Mouse (Mus musculus) hematopoietic stem cell, adult 5-6 weeks (primary cell): ENCODE results near the gene Aip. TPM values are rescaled to one million over a fixed set of nuclear protein-coding genes. Genes with fewer than 3 reads are reported as not detected.
"Not testable (repeated sequence)": the region's sequence is repeated elsewhere in the genome, so short reads cannot be mapped to it uniquely, and the experiment has no call there.

Experiments
- ATAC-seq, 2 experiments: fragments of 125-278 bp in 1 of 2; replicated peaks in 1 of 2; 2 replicates each; pipeline ENCODE4 v1.8.0; 2016 to 2017; ENCODE audit warnings: inconsistent platforms in 2 of 2, mild to moderate bottlenecking in 2 of 2, moderate number of reproducible peaks in 2 of 2, low read depth in 1 of 2, moderate TSS enrichment in 1 of 2; ENCODE audit not compliant: low FRiP score in 2 of 2, poor library complexity in 2 of 2, severe bottlenecking in 2 of 2, insufficient read depth in 1 of 2, low TSS enrichment in 1 of 2
- total RNA-seq: library from RNA; stranded (forward); fragments of 172-1452, 232-1000 nt; gene quantifications from 2 replicates; pipeline ENCODE4 v1.2.3, GENCODE M21; 2017

Aip gene
- total RNA-seq, 1 experiment from 2014 or later, result 60.3 TPM

DNA sequence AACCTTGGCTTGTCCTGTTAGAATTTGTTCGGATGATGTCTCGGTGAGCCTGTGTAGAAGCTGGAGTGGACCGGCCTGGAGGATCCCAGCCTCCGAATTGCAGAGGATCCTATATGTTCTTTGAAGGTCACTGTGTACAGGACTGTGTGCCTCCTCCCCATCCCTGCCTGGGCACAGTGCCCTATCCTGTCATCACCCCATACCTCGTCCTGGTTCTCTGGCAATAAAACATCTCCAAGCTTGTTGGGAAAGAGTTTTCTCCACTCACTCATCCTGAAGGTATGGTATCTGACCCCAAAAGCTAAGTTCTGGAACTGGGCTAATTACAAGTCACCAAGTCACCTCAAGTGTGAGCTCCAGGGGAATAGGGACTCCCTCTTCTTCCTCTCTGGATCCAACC is 38.6 kb downstream of the Aip start:
- ATAC-seq, result no peak

DNA sequence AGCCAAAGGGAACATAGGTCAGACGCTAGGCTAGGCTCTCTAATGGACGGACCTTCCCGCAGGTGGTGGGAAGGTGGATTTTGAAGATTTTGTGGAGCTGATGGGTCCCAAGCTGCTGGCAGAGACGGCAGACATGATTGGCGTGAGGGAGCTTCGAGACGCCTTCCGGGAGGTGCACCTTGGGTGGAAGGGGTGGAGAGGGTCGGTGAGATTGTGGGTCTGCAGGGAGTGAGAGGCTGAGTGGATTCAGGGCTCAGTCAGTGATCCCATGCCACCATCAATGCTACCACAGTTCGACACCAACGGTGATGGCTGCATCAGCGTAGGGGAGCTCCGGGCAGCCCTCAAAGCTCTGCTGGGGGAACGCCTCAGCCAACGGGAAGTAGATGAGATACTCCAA is 39.5 kb downstream of the Aip start:
- ATAC-seq, result no peak

DNA sequence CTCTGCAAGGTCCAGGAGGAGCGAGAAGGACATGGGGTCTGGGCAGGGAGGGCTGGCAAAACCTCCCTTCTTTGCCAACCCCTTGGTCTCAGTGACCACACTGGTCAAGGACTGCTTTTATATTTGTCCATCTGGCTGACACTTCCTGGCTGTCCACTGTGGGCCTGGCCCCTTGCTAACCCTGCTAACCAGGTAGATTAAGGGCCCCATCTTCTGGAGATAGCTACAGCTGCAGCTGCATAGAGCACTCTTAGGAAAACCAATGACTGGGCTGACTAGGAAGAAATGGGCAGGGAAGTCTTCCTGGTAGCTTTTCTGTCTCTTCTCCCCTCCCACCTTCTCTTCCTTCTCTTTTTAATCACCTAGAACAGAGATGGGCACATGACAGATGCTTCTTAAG is 40.7 kb downstream of the Aip start:
- ATAC-seq, result no peak

DNA sequence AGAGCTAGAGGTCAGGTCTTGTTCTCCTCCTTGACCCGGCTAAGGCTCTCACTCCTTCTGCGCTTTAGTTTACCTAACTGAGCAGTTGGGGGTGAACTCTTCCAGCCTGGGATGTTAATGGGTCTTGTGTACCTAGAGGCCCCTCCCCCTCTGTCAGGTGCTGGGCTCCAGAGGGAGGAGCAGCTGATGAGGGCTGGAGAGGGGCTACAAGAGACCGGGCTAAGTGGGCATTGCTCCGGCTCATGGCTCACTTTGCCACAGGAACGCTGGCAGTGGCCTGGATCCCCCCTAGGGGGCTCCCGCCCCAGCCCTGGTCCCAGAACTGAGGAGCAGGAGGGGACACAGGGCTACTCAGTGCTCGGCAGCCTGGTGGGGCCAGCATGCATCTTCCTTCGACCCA is 41.8 kb downstream of the Aip start:
- ATAC-seq, result no peak

DNA sequence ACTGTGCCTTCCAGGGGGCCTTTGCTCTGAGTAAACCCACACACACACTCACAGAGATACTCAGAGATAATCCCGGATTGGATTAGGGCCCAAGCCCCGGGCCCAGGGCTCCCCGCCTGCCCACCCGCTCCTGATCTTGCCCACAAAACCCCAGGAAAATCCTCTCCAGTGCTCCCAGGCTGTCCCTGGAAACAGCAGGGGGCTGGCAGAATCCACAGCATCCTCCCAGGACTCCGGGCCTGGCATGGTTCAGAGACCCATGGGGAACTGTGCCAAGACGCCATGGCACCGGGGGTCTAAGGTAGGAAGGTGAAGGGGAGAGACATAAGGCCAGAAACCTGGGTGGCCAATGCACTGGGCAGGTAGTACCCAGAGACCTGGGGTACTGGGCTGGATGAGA is 42.3 kb downstream of the Aip start:
- no peak for ATAC-seq

DNA sequence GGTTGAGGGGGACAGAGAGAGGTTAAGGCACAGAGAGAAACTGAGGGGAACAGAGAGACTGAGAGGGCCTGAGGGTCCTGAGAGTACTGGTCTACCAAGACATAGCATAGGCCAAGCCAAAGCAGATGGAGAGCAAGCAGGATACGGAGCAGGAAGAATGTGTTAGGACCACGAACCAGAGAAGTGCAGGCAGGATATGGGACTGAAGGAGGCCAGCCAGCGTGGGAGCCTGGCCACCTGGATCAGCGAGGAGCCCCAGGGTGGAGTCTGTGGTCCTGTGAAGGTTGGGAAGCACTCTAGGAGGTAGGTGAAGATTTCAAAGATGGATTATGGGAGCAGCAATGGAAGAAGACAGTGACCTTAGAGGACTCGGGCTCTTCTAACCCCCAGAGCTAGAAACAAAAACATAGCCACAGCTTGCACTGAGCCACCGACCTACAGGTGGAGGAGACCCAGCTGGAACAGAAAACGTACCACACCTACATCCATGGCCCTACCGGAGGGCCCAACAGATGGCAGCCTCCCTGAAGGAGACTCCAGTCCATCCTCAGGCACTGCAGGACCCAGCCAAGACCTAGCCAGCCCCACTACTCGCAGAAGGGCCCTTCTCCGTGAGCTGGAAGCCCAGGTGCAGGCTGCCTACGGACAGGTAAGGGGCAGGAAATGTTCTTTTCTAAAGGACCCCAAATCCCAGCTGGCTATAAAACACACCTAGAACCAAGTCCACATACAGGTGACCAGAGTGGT is 43.3 kb downstream of the Aip start:
- ATAC-seq, result no peak

DNA sequence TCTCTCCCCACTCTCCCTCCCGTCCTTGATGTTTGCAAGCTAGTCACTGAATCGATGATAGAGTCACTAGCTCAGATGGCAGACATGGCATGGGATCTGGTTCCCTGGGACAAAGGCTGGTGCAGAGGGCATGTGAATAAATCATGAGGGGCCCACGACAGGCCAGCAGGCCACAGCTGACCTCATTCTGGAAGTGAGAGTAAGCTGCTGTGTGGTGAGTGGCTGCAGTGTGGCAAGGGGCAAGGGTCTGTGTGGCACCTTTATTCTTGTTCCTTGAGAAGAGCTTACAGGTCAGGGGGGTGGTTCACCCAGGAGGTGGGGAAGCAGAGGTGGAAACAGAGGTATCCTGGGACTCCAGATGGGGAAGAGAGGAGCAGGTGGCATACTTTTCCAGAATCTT is 44.3 kb downstream of the Aip start, which contains the start of gene Cabp2:
Gene Cabp2, plus strand, starts transcription at position 185 of the 400 bp plus-strand sequence.
- no peak for ATAC-seq

DNA sequence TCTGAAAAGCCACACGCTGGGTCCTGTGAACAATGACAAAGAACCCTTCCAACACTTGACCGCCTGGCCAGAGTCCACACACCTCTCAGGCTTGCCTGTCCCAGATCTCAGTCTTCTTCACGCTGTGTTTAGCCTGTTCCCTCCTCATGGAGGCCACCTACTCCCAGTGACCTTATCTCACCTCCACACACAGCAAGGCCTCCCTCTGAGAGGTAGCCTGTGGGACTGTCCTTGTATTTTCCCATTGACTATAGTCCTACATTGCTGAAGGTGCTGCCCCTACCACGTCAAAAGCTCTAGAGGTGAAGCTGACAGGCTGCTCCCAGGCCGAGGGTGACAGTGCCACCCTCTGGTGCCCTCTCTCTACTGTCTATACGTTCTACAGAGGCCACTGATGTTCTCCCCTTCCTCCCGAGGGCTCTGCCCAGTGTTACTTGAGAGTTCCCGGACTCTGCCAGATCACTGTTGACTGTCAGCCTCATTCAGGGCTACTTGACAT is 45.1 kb downstream of the Aip start:
- ATAC-seq, result peak in 1 of 2 experiments; percentile 53; a peak in 1 of 4 replicates

DNA sequence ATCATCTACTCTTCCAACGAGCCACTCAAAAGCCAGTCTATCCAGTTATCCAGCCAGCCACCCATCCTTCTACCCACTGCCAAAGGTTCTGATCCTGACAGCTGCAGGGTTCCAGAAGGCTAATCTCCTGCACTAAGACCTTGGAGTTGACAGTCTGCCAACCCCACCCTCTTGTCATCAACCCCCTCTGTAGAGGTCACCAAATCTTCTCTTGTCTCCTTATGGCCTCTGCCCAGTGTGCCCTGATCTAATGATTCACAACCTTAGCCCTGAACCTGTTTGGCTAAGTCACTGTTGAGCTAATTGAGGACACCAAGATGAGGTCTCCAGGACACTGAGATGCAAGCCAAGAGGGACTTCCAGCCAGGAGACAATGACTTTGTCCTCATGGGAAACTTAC is 46.1 kb downstream of the Aip start:
- ATAC-seq, result no peak

DNA sequence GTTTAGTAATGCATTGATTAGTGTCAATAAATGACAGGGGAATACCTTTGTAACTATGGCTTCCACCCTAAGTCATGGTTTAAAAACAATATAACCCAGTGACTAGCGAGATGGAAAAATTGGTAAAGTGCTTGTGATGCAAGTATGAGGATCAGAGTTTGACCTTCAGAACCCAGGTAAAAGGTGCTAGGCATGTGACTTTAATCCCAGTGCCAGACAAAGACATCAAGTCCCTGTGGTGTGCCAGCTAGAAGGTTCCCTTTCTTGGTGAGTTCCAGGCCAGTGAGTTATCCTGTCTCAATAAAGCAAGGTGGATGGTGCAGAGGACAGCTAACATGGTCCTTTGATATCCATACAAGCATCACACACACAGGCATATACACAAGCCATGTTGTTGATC is 50.1 kb downstream of the Aip start:
- ATAC-seq, result no peak

DNA sequence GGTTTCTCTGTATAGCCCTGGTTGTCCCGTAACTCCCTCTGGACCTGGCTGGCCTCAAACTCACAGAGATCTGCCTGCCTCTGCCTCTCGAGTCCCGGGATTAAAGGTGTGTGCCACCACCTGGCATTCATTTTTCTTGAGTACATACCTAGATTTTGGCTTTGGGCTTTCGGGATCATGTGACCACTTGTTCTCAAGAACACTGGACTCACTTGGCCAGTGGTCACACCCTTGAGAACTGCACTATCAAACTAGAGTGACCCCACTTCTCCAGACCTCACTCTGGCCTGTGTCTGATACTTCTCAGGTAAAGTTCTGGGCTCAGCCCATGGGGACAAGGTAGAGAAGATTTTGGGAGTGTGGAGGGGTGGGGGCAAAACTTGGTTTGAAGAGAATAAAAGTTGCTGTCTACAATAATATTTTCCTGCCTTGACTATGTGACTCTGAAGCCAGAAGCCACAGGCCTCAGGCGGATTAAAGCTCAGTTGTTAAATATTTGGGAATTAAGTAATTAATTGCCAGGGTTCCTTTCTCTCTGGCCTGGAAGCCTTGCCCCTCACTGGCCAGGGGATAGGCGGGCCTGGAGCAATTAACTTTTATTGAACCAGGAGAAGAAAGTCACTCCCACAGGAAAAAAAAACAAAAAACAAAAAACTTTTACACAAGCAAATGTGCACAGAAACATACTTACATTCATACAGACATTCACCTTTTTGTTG is 52.8 kb downstream of the Aip start:
- no peak for ATAC-seq

DNA sequence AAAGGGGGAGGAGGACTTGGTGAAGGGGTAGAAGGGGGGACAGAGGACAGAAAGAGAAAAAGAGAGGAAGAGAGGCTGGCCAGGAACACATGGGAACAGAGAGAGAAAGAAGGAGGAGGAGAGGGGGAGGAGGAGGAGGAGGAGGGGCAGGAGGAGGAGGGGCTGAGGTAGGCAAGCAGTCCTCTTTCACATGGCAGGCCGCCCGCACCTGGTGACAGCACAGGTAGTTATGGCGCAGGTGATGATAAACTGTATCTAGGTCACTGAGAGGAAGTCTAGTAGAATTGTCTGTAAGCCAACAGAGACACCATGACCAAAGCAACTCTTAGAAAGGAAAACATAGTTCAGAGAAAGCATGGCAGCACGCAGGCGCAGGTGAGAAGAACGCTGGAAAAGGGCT is 54.3 kb downstream of the Aip start:
- no peak for ATAC-seq

DNA sequence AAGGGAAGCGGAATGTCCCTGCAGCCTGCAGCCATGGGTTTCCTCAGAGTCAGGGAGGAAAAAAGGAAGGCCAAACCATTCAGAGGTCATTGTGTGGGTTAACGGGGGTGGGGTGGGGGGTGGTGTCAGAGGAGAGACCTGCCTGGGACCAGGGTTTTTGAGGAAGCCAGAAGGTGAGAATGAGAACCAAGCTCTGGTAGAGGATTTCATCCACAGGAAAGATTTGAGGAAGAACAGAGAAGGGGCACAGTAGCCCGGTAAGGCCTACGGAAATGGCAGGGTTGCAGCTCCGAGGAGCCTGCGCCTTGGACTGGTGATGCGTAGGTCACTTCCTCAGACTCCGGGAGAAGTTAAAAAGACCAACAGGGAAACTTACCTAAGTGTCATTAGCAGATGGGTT is 54.9 kb downstream of the Aip start:
- ATAC-seq, result peak; percentile 59 to 91

DNA sequence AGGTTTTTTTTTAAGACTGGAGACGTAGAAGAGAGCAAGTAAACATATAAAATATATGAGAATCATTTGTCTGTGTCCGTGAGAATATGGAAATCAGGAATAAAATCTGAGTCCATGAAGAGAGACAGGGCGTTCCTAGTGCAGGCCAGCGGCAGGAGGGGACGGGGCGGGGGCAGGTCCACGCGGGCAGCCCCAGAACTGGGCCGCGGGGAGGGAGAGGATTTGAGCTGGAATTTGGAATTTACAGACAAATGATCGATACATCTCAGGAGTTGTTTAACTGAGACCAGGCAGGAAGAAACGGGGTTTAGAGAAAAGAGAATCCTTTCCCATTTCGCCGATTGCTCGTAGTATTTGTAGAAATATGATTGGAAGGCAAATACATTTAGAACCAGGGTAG is 55.3 kb downstream of the Aip start:
- no peak for ATAC-seq

DNA sequence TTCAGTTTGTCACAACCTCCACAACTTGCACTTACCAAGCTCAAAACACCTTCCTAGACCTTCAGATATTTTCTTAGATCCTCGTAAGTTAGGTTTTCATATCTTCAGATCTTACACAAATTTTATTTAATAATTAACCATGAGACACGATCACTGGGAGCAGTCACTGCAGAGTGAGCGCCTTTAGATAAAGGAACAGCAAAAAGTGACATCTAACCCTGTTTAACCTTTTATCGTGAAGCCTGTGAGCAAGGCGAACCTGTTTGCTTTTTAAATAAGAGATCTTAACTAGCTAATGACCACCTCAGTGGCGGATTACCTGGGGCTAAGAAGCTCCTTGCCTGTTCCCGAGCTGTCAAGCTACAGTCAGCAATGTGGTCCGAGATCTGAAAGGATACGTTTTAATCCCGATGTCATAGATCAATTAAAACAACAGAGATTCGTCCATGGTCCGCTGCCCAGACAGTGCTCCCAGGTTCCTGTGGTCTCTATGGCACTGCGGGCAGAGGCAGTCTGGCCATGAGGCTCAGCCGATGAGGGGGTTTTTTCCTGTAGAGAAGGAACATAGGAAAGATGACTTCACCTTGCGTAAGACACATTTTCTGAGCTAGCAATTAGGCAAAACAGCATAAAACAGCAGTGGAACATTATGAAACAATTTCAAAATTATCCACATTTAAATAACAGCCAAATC is 56.8 kb downstream of the Aip start:
- ATAC-seq, result no peak

DNA sequence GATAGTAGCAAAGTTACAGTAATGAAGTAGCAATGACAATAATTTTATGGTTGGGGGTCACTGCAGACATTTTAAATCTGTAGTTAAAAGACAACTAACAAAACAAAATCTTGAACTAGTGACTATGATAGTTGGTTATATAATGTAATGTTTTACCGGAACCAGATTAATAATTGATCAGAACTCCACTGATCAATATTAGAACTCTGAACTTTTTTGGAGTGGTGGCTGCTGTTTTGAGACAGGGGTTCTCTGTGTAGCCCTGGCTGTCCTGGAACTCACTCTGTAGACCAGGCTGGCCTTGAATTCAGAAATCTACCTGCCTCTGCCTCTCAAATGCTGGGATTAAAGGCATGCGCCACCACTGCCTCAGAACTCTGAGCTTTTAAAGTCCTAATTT is 57.4 kb downstream of the Aip start:
- ATAC-seq, result not testable (repeated sequence)

DNA sequence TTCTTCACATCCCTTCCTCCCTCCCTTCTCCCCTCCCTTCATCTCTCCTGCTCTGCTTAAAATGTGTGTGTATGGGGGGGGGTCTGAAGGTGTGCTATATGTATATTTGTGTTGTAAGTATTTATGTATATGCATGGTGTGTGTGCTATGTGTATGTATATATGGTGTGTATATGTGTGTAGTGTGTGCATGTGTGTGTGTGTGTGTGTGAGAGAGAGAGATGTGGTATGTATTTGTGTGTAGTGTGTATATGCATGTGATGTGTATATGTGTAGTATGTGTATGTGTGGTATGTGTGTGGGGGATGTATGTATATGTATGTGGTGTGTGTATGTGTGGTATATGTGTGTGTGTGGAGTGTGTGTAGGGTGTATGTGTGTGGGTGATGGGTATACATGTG is 58.8 kb downstream of the Aip start:
- ATAC-seq, result no peak

DNA sequence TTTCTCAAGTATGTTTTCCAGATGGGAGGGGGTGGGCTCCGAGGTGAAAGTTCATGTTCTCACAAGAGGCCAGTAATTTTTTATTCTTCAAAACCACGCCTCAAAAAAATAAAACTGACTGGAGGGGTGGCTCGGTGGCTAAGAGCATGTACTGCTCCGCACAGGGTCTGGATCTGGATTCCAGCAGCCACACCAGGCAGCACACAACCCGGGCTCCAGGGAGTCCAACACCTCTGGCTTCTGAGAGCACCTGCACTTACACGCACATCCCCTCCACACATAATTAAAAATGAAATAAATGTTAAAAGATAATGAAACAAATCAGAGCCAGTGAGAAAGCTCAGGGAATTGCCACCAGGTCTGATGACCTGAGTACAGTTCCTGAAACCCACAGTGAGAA is 59.4 kb downstream of the Aip start:
- ATAC-seq, result no peak
